Comparison of ENCODE assay signal across 10 mouse cellular contexts in genomic region chr3:88331282-88331681, GRCm38 (mm10). TPM values are rescaled to one million over a fixed set of nuclear protein-coding genes. Genes with fewer than 3 reads are reported as not detected.
DNase-seq lines count a peak whose midpoint lies in the region; ATAC-seq and TF ChIP-seq lines count a peak whose summit lies in the region.
"Had no signal": no experiment of that assay in that cellular context is flagged by ENCODE, and none has a peak within 500 bp of the region (broad histone marks: within the 10 kb centered on the region; RNA-seq: fewer than 3 reads in every experiment).

No protein-coding gene starts in this region.

- peaks cover 9% of the 10 kb centered on the region for H3K4me1 ChIP-seq in heart, postnatal 0 days (ENCODE audit: control insufficient read depth, insufficient read depth)
- H3K4me1 ChIP-seq in heart, embryonic 12.5 days (replicated peaks) = peaks cover 15% of the 10 kb centered on the region
- H3K4me1 ChIP-seq in CH12.LX (ENCODE audit: control insufficient read depth in 1 of 2, insufficient read depth in 2 of 2) = peaks cover 15 to 21% of the 10 kb centered on the region in 2 experiments
- H3K4me1 ChIP-seq in spleen, adult 2 months (ENCODE audit: control insufficient read depth, insufficient read depth, insufficient read length) = peaks cover 2% of the 10 kb centered on the region; the same call in 1 of the 2 replicates
- peaks cover 16% of the 10 kb centered on the region for H3K4me1 ChIP-seq in forebrain, embryonic 13.5 days

- no peak overlapping the region for H3K4me2 ChIP-seq in heart, postnatal 0 days (ENCODE audit: low read depth, low read length)
- H3K4me2 ChIP-seq in heart, embryonic 12.5 days = no peak overlapping the region
- no peak overlapping the region for H3K4me2 ChIP-seq in CH12.LX (ENCODE audit: insufficient read depth, low read depth, poor library complexity, severe bottlenecking)
- no peak overlapping the region for H3K4me2 ChIP-seq in forebrain, embryonic 13.5 days

- H3K79me2 ChIP-seq in CH12.LX (replicated peaks; ENCODE audit: control insufficient read depth, extremely low read depth, insufficient read depth, poor library complexity, severe bottlenecking) = peaks cover 4% of the 10 kb centered on the region; the same call in 1 of the 2 replicates

- in situ Hi-C loops in CH12.LX (cut with MboI; ENCODE audit: low pct_ligation_motif_present, low pct_unique_long_range_greater_than_20kb, low sequenced_read_pairs) = loop anchor here (5.0 kb wide), 1 partner anchor 34 kb away; the partner anchor contains the start of genes Cct3 and Tsacc

- no peak for DNase-seq in heart, postnatal 0 days (ENCODE audit: low spot score)
- peak; percentile 68 for DNase-seq in CH12.LX (ENCODE audit: extremely low read depth)
- DNase-seq in brain, adult 2 months (ENCODE audit: low read depth, low spot score) = peak; percentile 66
- DNase-seq in kidney, postnatal 10 days = peak; percentile 60
- peak; percentile 39 to 53 for DNase-seq in spleen, adult 2 months (ENCODE audit: low read depth in 1 of 2, low spot score in 2 of 2)
- no peak for DNase-seq in ovary, postnatal 14 days (ENCODE audit: low spot score)

- H3K9ac ChIP-seq in heart, postnatal 0 days (replicated peaks; ENCODE audit: low read depth, low read length) = no peak overlapping the region
- no peak overlapping the region for H3K9ac ChIP-seq in heart, embryonic 12.5 days
- no peak overlapping the region for H3K9ac ChIP-seq in CH12.LX (ENCODE audit: insufficient read depth, low read depth)
- H3K9ac ChIP-seq in forebrain, embryonic 13.5 days = no peak overlapping the region

- no peaks in the 10 kb centered on the region for H3K9me3 ChIP-seq in heart, postnatal 0 days (replicated peaks; ENCODE audit: control insufficient read depth, low read length)
- H3K9me3 ChIP-seq in heart, embryonic 12.5 days (replicated peaks) = no peaks in the 10 kb centered on the region
- no peaks in the 10 kb centered on the region for H3K9me3 ChIP-seq in CH12.LX (replicated peaks; ENCODE audit: low read length)
- H3K9me3 ChIP-seq in forebrain, embryonic 13.5 days (replicated peaks) = no peaks in the 10 kb centered on the region

- peaks cover 18% of the 10 kb centered on the region for H3K36me3 ChIP-seq in heart, postnatal 0 days (replicated peaks; ENCODE audit: control insufficient read depth, insufficient read depth, low read length)
- H3K36me3 ChIP-seq in heart, embryonic 12.5 days = peaks cover 34% of the 10 kb centered on the region
- H3K36me3 ChIP-seq in CH12.LX (replicated peaks in 1 of 2; ENCODE audit: control insufficient read depth in 1 of 2, insufficient read depth in 1 of 2, low read length in 1 of 2) = peaks cover 26 to 57% of the 10 kb centered on the region in 2 experiments
- H3K36me3 ChIP-seq in spleen, adult 2 months (ENCODE audit: control insufficient read depth, insufficient read depth, low read length) = peaks cover 14% of the 10 kb centered on the region
- H3K36me3 ChIP-seq in forebrain, embryonic 13.5 days (ENCODE audit: poor library complexity, severe bottlenecking) = peaks cover 22% of the 10 kb centered on the region

- no peak for ATAC-seq in heart, postnatal 0 days (ENCODE audit: insufficient read depth, low read depth)
- ATAC-seq in heart, embryonic 12.5 days (ENCODE audit: insufficient number of reproducible peaks, low FRiP score) = no peak
- ATAC-seq in forebrain, embryonic 13.5 days = no peak

- peak; percentile 46 for TF ChIP-seq CTCF in heart, postnatal 0 days (IDR thresholded peaks at IDR 0.05; ENCODE audit: low read depth)
- TF ChIP-seq CTCF in CH12.LX (conservative IDR thresholded peaks at IDR 0.05 in 1 of 2, IDR thresholded peaks at IDR 0.05 in 1 of 2; ENCODE audit: low read depth in 2 of 2, low read length in 2 of 2) = peak; percentile 63 to 80
- TF ChIP-seq CTCF in spleen, adult 2 months (IDR thresholded peaks at IDR 0.05; ENCODE audit: extremely low read depth, insufficient read depth, insufficient read length, insufficient replicate concordance) = peak; percentile 74; the same call in 1 of the 2 replicates

- 36% methylated on average over 2 of the region's 2 CpGs for WGBS in heart, postnatal 0 days
- 48% methylated on average over 2 of the region's 2 CpGs for WGBS in heart, embryonic 12.5 days
- 1% methylated on average over 2 of the region's 2 CpGs for WGBS in spleen, adult 2 months
- WGBS in forebrain, embryonic 13.5 days = 26% methylated on average over 2 of the region's 2 CpGs

- no peaks in the 10 kb centered on the region for H3K27me3 ChIP-seq in heart, postnatal 0 days (ENCODE audit: control insufficient read depth, insufficient read depth, low read length)
- no peaks in the 10 kb centered on the region for H3K27me3 ChIP-seq in heart, embryonic 12.5 days (replicated peaks)
- H3K27me3 ChIP-seq in CH12.LX (replicated peaks) = no peaks in the 10 kb centered on the region
- H3K27me3 ChIP-seq in spleen, adult 2 months (ENCODE audit: control insufficient read depth, insufficient read depth, low read length) = no peaks in the 10 kb centered on the region
- H3K27me3 ChIP-seq in forebrain, embryonic 13.5 days = no peaks in the 10 kb centered on the region

- dilution Hi-C loops in CH12.LX (cut with MboI; ENCODE audit: extremely low pct_ligation_motif_present, extremely low pct_unique_long_range_greater_than_20kb, low sequenced_read_pairs) = no loop called here

- TF ChIP-seq RAD21 in CH12.LX (IDR thresholded peaks at IDR 0.05; ENCODE audit: low read depth, low read length) = peak; percentile 49

- no peak overlapping the region for H3K4me3 ChIP-seq in heart, postnatal 0 days (ENCODE audit: low read depth, low read length)
- H3K4me3 ChIP-seq in heart, embryonic 12.5 days = no peak overlapping the region
- H3K4me3 ChIP-seq in CH12.LX (replicated peaks in 1 of 3; ENCODE audit: low read depth in 2 of 3, low read length in 2 of 3, poor library complexity in 1 of 3) = no peak overlapping the region
- no peak overlapping the region for H3K4me3 ChIP-seq in spleen, adult 2 months (ENCODE audit: extremely low read depth, insufficient read depth, insufficient read length)
- no peak overlapping the region for H3K4me3 ChIP-seq in forebrain, embryonic 13.5 days
- H3K4me3 ChIP-seq: erythroblast, embryonic 14.5 days had no signal

- TF ChIP-seq EP300 in heart, postnatal 0 days (IDR thresholded peaks at IDR 0.05; ENCODE audit: low read depth) = no peak
- no peak for TF ChIP-seq EP300 in CH12.LX (IDR thresholded peaks at IDR 0.05; ENCODE audit: low read length)

- no peak overlapping the region for H3K27ac ChIP-seq in heart, postnatal 0 days (ENCODE audit: low read depth)
- H3K27ac ChIP-seq in heart, embryonic 12.5 days (ENCODE audit: poor library complexity, severe bottlenecking) = no peak overlapping the region
- no peak overlapping the region for H3K27ac ChIP-seq in CH12.LX (ENCODE audit: insufficient read depth, low read depth)
- H3K27ac ChIP-seq in spleen, adult 2 months (ENCODE audit: insufficient read depth, low read length) = no peak overlapping the region
- no peak overlapping the region for H3K27ac ChIP-seq in forebrain, embryonic 13.5 days
- H3K27ac ChIP-seq: macrophage had no signal

- no peak for TF ChIP-seq POLR2A in CH12.LX (IDR thresholded peaks at IDR 0.05; ENCODE audit: low read depth, low read length)
- TF ChIP-seq POLR2A in spleen, adult 2 months (IDR thresholded peaks at IDR 0.05; ENCODE audit: low read depth, low read length) = no peak

RNA-seq across cellular contexts. Expression of gene Tmem79, which starts 4.7 kb away (rescaled TPM):
- 0.27 and 3.7 TPM in 2 replicates for total RNA-seq in heart, postnatal 0 days (2014; rRNA removed; ENCODE audit: low replicate concordance)
- 1.3 and 1.6 TPM in 2 replicates for polyA plus RNA-seq in heart, postnatal 0 days (2015; fragmentation: Nextera tagmentation; extraction: Ambion mirVana)
- polyA plus RNA-seq in heart, embryonic 12.5 days (2016; fragmentation: Nextera tagmentation; extraction: Ambion mirVana) = 1.4 and 1.9 TPM in 2 replicates
- total RNA-seq in CH12.LX (2012; rRNA removed) (3.2 and 3.4 TPM in 2 replicates), CH12.LX (2014; rRNA removed) (1.0 and 1.6 TPM in 2 replicates)
- polyA plus RNA-seq in CH12.LX (2012; ENCODE audit: insufficient read length, low read depth) = 3.5 and 3.7 TPM in 2 replicates
- 1.1 and 1.6 TPM in 2 replicates for polyA plus RNA-seq in spleen, adult 2 months (2012; rRNA removed)
- polyA plus RNA-seq in forebrain, embryonic 13.5 days (2015; fragmentation: Nextera tagmentation; extraction: Ambion mirVana) = 2.4 and 3.0 TPM in 2 replicates

RNA-seq across cellular contexts. Expression of gene Smg5, which starts 4.8 kb away (rescaled TPM):
- total RNA-seq in heart, postnatal 0 days (2014; rRNA removed; ENCODE audit: low replicate concordance) = 54.3 and 60.8 TPM in 2 replicates
- polyA plus RNA-seq in heart, postnatal 0 days (2015; fragmentation: Nextera tagmentation; extraction: Ambion mirVana) = 25.1 TPM in 2 replicates
- 53.9 and 57.5 TPM in 2 replicates for polyA plus RNA-seq in heart, embryonic 12.5 days (2016; fragmentation: Nextera tagmentation; extraction: Ambion mirVana)
- total RNA-seq in CH12.LX (2012; rRNA removed) = 58.3 and 65.9 TPM in 2 replicates
- total RNA-seq in CH12.LX (2014; rRNA removed) = 43.7 and 44.8 TPM in 2 replicates
- polyA plus RNA-seq in CH12.LX (2012; ENCODE audit: insufficient read length, low read depth) = 77.0 and 81.6 TPM in 2 replicates
- 64.6 and 70.3 TPM in 2 replicates for polyA plus RNA-seq in spleen, adult 2 months (2012; rRNA removed)
- polyA plus RNA-seq in forebrain, embryonic 13.5 days (2015; fragmentation: Nextera tagmentation; extraction: Ambion mirVana) = 62.6 and 64.0 TPM in 2 replicates

RNA-seq across cellular contexts. Expression of gene Glmp, which starts 6.5 kb away (rescaled TPM):
- 75.1 and 156 TPM in 2 replicates for total RNA-seq in heart, postnatal 0 days (2014; rRNA removed; ENCODE audit: low replicate concordance)
- polyA plus RNA-seq in heart, postnatal 0 days (2015; fragmentation: Nextera tagmentation; extraction: Ambion mirVana) = 129 and 143 TPM in 2 replicates
- polyA plus RNA-seq in heart, embryonic 12.5 days (2016; fragmentation: Nextera tagmentation; extraction: Ambion mirVana) = 167 and 172 TPM in 2 replicates
- total RNA-seq in CH12.LX (2012; rRNA removed) (67.4 and 75.6 TPM in 2 replicates), CH12.LX (2014; rRNA removed) (37.8 and 42.7 TPM in 2 replicates)
- polyA plus RNA-seq in CH12.LX (2012; ENCODE audit: insufficient read length, low read depth) = 134 and 163 TPM in 2 replicates
- polyA plus RNA-seq in spleen, adult 2 months (2012; rRNA removed) = 116 and 118 TPM in 2 replicates
- 82.5 and 100 TPM in 2 replicates for polyA plus RNA-seq in forebrain, embryonic 13.5 days (2015; fragmentation: Nextera tagmentation; extraction: Ambion mirVana)

RNA-seq across cellular contexts. Expression of gene Paqr6, which starts 33.1 kb away (rescaled TPM):
- total RNA-seq in heart, postnatal 0 days (2014; rRNA removed; ENCODE audit: low replicate concordance) = not detected in 2 replicates
- polyA plus RNA-seq in heart, postnatal 0 days (2015; fragmentation: Nextera tagmentation; extraction: Ambion mirVana) = 1.2 and 1.7 TPM in 2 replicates
- 3.6 and 4.3 TPM in 2 replicates for polyA plus RNA-seq in heart, embryonic 12.5 days (2016; fragmentation: Nextera tagmentation; extraction: Ambion mirVana)
- 0.08 and 0.13 TPM in 2 replicates for total RNA-seq in CH12.LX (2012; rRNA removed)
- total RNA-seq in CH12.LX (2014; rRNA removed) = not detected in 2 replicates
- 0.21 and 0.42 TPM in 2 replicates for polyA plus RNA-seq in CH12.LX (2012; ENCODE audit: insufficient read length, low read depth)
- polyA plus RNA-seq in spleen, adult 2 months (2012; rRNA removed) = 4.3 and 4.4 TPM in 2 replicates
- polyA plus RNA-seq in forebrain, embryonic 13.5 days (2015; fragmentation: Nextera tagmentation; extraction: Ambion mirVana) = 0.81 and 1.0 TPM in 2 replicates
- polyA plus RNA-seq: macrophage had no signal

RNA-seq across cellular contexts. Expression of gene Cct3, which starts 34.4 kb away (rescaled TPM):
- 187 and 208 TPM in 2 replicates for total RNA-seq in heart, postnatal 0 days (2014; rRNA removed; ENCODE audit: low replicate concordance)
- polyA plus RNA-seq in heart, postnatal 0 days (2015; fragmentation: Nextera tagmentation; extraction: Ambion mirVana) = 254 and 256 TPM in 2 replicates
- 426 and 439 TPM in 2 replicates for polyA plus RNA-seq in heart, embryonic 12.5 days (2016; fragmentation: Nextera tagmentation; extraction: Ambion mirVana)
- total RNA-seq in CH12.LX (2012; rRNA removed) (755 and 1,009 TPM in 2 replicates), CH12.LX (2014; rRNA removed) (742 and 817 TPM in 2 replicates)
- 546 and 579 TPM in 2 replicates for polyA plus RNA-seq in CH12.LX (2012; ENCODE audit: insufficient read length, low read depth)
- polyA plus RNA-seq in spleen, adult 2 months (2012; rRNA removed) = 72.2 and 77.4 TPM in 2 replicates
- polyA plus RNA-seq in forebrain, embryonic 13.5 days (2015; fragmentation: Nextera tagmentation; extraction: Ambion mirVana) = 612 and 636 TPM in 2 replicates

Comparison
In these comparisons a context has a peak if more than half of its experiments do, and no peak if none do; other contexts are left out.
1. DNase-seq: peak in CH12.LX (single experiment), brain, adult 2 months (single experiment), kidney, postnatal 10 days (single experiment) and spleen, adult 2 months (2 of 2); none in heart, postnatal 0 days (single experiment) and ovary, postnatal 14 days (single experiment).
2. Peak in every context shown above with its lines, with median percentiles within 50 percentile points of each other: CTCF ChIP-seq.